ENCODE assay signal across 24 mouse cellular contexts in genomic region chr9:69514206-69514605, GRCm38 (mm10).
DNase-seq lines count a peak whose midpoint lies in the region; ATAC-seq and TF ChIP-seq lines count a peak whose summit lies in the region.
"Had no signal": no experiment of that assay in that cellular context is flagged by ENCODE, and none has a peak within 500 bp of the region (broad histone marks: within the 10 kb centered on the region; RNA-seq: fewer than 3 reads in every experiment).

No protein-coding gene starts in this region.

- H3K36me3 ChIP-seq in forebrain, embryonic 15.5 days, result no peaks in the 10 kb centered on the region
- H3K36me3 ChIP-seq in forebrain, embryonic 10.5 days (replicated peaks), result no peaks in the 10 kb centered on the region
- no peaks in the 10 kb centered on the region for H3K36me3 ChIP-seq in forebrain, postnatal 0 days (ENCODE audit: insufficient read depth)
- H3K36me3 ChIP-seq: embryonic facial prominence, embryonic 15.5 days; G1E; hindbrain, embryonic 12.5 days had no signal

- H3K27me3 ChIP-seq in forebrain, embryonic 15.5 days, result 0 out of 2 replicates have a peak, but pooled peaks cover 2% of the 10 kb centered on the region
- peaks cover 20% of the 10 kb centered on the region; the same call in 1 of the 2 replicates for H3K27me3 ChIP-seq in forebrain, embryonic 10.5 days (ENCODE audit: poor library complexity, severe bottlenecking)
- no peaks in the 10 kb centered on the region; the same call in 1 of the 2 replicates for H3K27me3 ChIP-seq in forebrain, postnatal 0 days (ENCODE audit: insufficient read depth, low read length)
- H3K27me3 ChIP-seq: embryonic facial prominence, embryonic 15.5 days had no signal

- WGBS in forebrain, embryonic 15.5 days, result 51% methylated on average over 8 of the region's 8 CpGs
- WGBS in forebrain, embryonic 10.5 days, result 82% methylated on average over 8 of the region's 8 CpGs
- WGBS in forebrain, postnatal 0 days, result 46% methylated on average over 8 of the region's 8 CpGs

- H3K4me1 ChIP-seq in forebrain, embryonic 15.5 days, result peaks cover 20% of the 10 kb centered on the region
- H3K4me1 ChIP-seq in forebrain, embryonic 10.5 days, result peaks cover 15% of the 10 kb centered on the region
- peaks cover 3% of the 10 kb centered on the region for H3K4me1 ChIP-seq in forebrain, postnatal 0 days (ENCODE audit: insufficient read depth)

- TF ChIP-seq CTCF in forebrain, postnatal 0 days (IDR thresholded peaks at IDR 0.05; ENCODE audit: low read depth), result no peak

- H3K9ac ChIP-seq in forebrain, embryonic 15.5 days (replicated peaks), result no peak overlapping the region
- H3K9ac ChIP-seq in forebrain, postnatal 0 days, result no peak overlapping the region
- H3K9ac ChIP-seq: embryonic facial prominence, embryonic 15.5 days; hindbrain, embryonic 12.5 days had no signal

- H3K4me2 ChIP-seq in forebrain, embryonic 15.5 days (replicated peaks), result no peak overlapping the region
- no peak overlapping the region for H3K4me2 ChIP-seq in forebrain, postnatal 0 days (ENCODE audit: low read depth)
- H3K4me2 ChIP-seq: embryonic facial prominence, embryonic 15.5 days; hindbrain, embryonic 12.5 days had no signal

- ATAC-seq in forebrain, embryonic 15.5 days (replicated peaks), result no peak
- ATAC-seq in forebrain, postnatal 0 days, result no peak
- ATAC-seq: CD4-positive, CD25-positive, alpha-beta regulatory T cell, adult 4 months; hindbrain, embryonic 16.5 days; inflammation-experienced regulatory T-cells, adult 6 months had no signal

- no peak overlapping the region for H3K4me3 ChIP-seq in forebrain, embryonic 15.5 days
- no peak overlapping the region for H3K4me3 ChIP-seq in forebrain, embryonic 10.5 days
- H3K4me3 ChIP-seq in forebrain, postnatal 0 days (ENCODE audit: low read depth, low read length), result no peak overlapping the region
- H3K4me3 ChIP-seq: embryonic facial prominence, embryonic 15.5 days; erythroblast, embryonic 14.5 days; gastrocnemius, adult 2 months; hindbrain, embryonic 12.5 days had no signal

- no peaks in the 10 kb centered on the region for H3K9me3 ChIP-seq in forebrain, embryonic 15.5 days
- H3K9me3 ChIP-seq in forebrain, embryonic 10.5 days, result no peaks in the 10 kb centered on the region
- H3K9me3 ChIP-seq in forebrain, postnatal 0 days (ENCODE audit: low read length), result no peaks in the 10 kb centered on the region
- H3K9me3 ChIP-seq: embryonic facial prominence, embryonic 15.5 days; G1E; hindbrain, embryonic 12.5 days had no signal

- H3K27ac ChIP-seq in forebrain, embryonic 15.5 days (replicated peaks), result peak overlapping the region; percentile 65; the same call in 1 of the 2 replicates
- H3K27ac ChIP-seq in forebrain, embryonic 10.5 days, result no peak overlapping the region
- no peak overlapping the region for H3K27ac ChIP-seq in forebrain, postnatal 0 days (ENCODE audit: low read depth, low read length)
- H3K27ac ChIP-seq: embryonic facial prominence, embryonic 15.5 days; gastrocnemius, adult 2 months; hindbrain, embryonic 12.5 days had no signal

- DNase-seq in cerebellum, postnatal 10 days, result peak; percentile 78 to 80
- DNase-seq in cerebellum, adult 11 months, result no peak
- DNase-seq in forebrain, embryonic 10.5 days (ENCODE audit: extremely low spot score, low spot score), result no peak
- DNase-seq in right cerebral cortex, postnatal 10 days (ENCODE audit: low spot score in 2 of 2), result peak; percentile 49 to 66
- no peak for DNase-seq in right cerebral cortex, postnatal 36 days (ENCODE audit: low spot score in 2 of 2)
- DNase-seq in forebrain, postnatal 0 days, result peak; percentile 69
- DNase-seq: adrenal gland, adult 8-10 months; adrenal gland, postnatal 36 days; B cell, adult 2 months; cerebellum, adult 11-12 months; cerebellum, adult 9-11 months; embryo, embryonic 11 days; gastrocnemius, adult 2 months; gastrocnemius, postnatal 25 days; heart, postnatal 10 days; heart, postnatal 4 days had no signal

Comparison
In these comparisons a context has a peak if more than half of its experiments do, and no peak if none do; other contexts are left out.
1. DNase-seq: peak in cerebellum, postnatal 10 days (2 of 2), right cerebral cortex, postnatal 10 days (2 of 2) and forebrain, postnatal 0 days (single experiment); none in cerebellum, adult 11 months (single experiment), forebrain, embryonic 10.5 days (single experiment) and right cerebral cortex, postnatal 36 days (0 of 2).